Mouse (Mus musculus) megakaryocyte, embryonic 14.5 days (primary cell): ENCODE measurements around the gene Gm5930. TPM values are rescaled to one million over a fixed set of nuclear protein-coding genes. Genes with fewer than 3 reads are reported as not detected.
"Not testable (repeated sequence)": the region's sequence is repeated elsewhere in the genome, so short reads cannot be mapped to it uniquely, and the experiment has no call there.

Source experiments
- H3K27me3 ChIP-seq: replicated peaks from 2 replicates; pipeline ENCODE3; 2012; ENCODE audit warnings: inconsistent platforms
- H3K36me3 ChIP-seq: replicated peaks from 2 replicates; pipeline ENCODE3; 2012; ENCODE audit warnings: low read length, inconsistent platforms, mixed read lengths
- H3K4me1 ChIP-seq: 2 replicates; pipeline ENCODE4 v1.6.1; 2012; ENCODE audit warnings: inconsistent platforms
- H3K4me3 ChIP-seq: replicated peaks from 2 replicates; pipeline ENCODE3; 2012; ENCODE audit warnings: moderate library complexity, mild to moderate bottlenecking, inconsistent platforms
- H3K9me3 ChIP-seq: 2 replicates; pipeline ENCODE4 v1.6.1; 2012; ENCODE audit warnings: inconsistent platforms
- polyA plus RNA-seq: library from polyadenylated mRNA; stranded (reverse); fragments of >175 nt; gene quantifications from 2 replicates; pipeline ENCODE4 v1.2.3, GENCODE M21; 2012; ENCODE audit warnings: low replicate concordance; ENCODE audit not compliant: insufficient read depth

The Gm5930 gene
- polyA plus RNA-seq: not detected in 2 replicates

DNA sequence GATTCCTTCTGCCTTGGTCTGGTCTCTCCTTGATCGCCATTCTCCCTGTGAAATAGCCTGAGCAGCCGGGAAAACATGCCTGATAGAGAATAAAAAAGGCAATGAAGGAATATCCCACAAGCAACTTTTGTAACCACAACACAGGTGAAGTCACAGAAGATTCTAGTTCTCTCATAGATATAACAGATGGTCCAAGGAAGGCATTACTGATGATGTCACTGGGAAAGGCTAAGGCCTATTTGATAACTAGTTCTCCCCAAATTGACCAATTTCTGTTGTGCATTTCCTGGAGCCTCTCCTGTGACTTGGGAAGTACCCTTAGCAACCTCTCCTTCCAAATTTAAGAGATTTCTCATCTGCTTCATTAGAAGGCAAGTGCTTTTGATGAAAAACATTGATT lies at the start of gene Gm5930:
Gm5930 (minus strand) TSS at position 101 of the 400 bp plus-strand sequence.
- not testable (repeated sequence) for H3K9me3 ChIP-seq, H3K27me3 ChIP-seq, H3K4me3 ChIP-seq

DNA sequence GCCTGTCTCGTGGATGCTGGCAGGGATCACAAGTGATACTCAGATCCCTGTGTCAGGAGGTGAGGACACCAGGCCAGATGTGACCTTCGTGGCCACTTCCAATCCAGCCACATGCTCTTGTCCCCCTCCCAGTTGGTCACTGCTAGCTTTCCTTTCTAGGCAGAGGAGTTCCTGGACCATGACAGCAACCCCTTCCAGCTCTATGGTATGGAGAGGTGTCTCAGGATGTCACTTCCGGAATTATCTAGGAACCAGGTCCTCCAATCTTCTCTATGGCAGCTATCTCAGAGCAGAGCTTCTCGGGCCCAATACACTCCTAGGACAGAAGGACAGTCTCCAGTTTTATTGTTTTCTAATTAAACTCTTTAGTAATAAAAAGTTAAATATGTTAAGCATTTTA lies 45.8 kb upstream of the Gm5930 start:
- not testable (repeated sequence) for H3K4me3 ChIP-seq, H3K4me1 ChIP-seq, H3K36me3 ChIP-seq, H3K27me3 ChIP-seq, H3K9me3 ChIP-seq

More for the DNA sequence above, at the start of gene Gm5930:
- H3K4me1 ChIP-seq, H3K36me3 ChIP-seq: not testable (repeated sequence)

DNA sequence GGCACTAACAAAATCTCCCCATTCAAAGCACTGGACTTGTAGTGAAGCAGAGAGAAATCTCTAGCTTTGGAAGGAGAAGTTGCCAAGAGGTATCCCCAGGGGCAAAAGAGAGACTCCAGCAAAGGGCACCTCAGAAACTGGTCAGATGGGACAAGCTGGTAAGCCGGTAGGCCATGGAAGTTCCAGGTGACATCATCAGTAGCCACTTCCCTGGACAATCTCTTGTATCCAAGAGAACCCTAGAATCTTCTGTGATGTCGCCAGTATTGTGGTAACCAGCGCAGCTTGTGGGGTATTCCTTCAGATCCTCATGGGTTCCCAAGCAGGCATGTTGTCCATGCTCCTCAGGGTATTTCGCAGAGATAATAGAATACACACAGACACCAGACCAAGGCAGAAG lies 26.7 kb upstream of the Gm5930 start, which contains the start of gene Gm8229:
Gm8229 (plus strand) TSS at position 301 of the 400 bp plus-strand sequence.
- not testable (repeated sequence) for H3K36me3 ChIP-seq, H3K27me3 ChIP-seq, H3K4me1 ChIP-seq, H3K9me3 ChIP-seq, H3K4me3 ChIP-seq

DNA sequence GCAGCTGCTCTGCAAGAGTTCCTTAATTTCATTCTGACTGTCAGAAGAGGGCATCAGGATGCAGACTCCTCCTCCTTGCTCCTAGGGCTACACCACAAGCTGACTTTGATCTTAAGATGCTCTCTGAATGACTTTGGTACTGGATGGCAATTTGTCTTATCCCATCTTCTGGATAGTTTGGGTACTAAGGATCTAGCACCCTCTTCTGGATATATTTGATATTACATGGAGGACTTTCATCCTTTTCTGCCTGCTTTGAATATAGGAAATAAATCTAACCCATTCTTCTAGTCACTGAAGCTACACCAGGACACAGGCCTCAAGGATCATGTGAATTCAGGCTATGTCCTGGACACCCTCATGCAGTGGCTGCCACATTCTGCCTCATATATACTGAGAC lies 23.9 kb upstream of the Gm5930 start:
- H3K36me3 ChIP-seq, H3K4me3 ChIP-seq, H3K4me1 ChIP-seq, H3K9me3 ChIP-seq, H3K27me3 ChIP-seq: not testable (repeated sequence)

DNA sequence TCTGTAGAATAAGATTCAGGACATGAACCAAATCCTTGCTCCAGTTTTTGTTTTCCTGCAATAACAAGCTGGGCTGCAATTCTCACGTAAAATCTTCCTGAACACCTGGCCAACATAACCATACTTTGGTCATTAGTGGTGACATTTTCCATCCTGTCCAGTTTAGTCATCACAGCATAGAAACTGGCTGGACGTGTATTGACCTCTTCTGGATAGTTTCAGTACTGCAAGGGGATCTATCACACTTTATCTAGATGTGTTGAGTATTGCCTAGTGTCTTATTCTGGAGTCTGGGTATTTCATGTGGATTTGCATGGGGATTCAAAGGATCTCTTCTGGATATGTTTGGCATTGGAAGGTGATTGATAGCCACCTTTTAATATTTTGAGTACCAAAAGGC lies 23.0 kb upstream of the Gm5930 start:
- H3K4me3 ChIP-seq, H3K36me3 ChIP-seq, H3K9me3 ChIP-seq, H3K4me1 ChIP-seq, H3K27me3 ChIP-seq: not testable (repeated sequence)

DNA sequence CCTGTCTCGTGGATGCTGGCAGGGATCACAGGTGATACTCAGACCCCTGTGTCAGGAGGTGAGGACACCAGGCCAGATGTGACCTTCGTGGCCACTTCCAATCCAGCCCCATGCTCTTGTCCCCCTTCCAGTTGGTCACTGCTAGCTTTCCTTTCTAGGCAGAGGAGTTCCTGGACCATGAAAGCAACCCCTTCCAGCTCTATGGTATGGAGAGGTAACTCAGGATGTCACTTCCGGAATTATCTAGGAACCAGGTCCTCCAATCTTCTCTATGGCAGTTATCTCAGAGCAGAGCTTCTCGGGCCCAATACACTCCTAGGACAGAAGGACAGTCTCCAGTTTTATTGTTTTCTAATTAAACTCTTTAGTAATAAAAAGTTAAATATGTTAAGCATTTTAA lies 26.3 kb downstream of the Gm5930 start:
- not testable (repeated sequence) for H3K4me1 ChIP-seq, H3K36me3 ChIP-seq

DNA sequence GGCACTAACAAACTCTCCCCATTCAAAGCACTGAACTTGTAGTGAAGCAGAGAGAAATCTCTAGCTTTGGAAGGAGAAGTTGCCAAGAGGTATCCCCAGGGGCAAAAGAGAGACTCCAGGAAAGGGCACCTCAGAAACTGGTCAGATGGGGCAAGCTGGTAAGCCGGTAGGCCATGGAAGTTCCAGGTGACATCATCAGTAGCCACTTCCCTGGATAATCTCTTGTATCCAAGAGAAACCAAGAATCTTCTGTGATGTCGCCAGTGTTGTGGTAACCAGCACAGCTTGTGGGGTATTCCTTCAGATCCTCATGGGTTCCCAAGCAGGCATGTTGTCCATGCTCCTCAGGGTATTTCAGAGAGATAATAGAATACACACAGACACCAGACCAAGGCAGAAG lies 53.1 kb downstream of the Gm5930 start, which contains the start of gene Gm8220:
Gm8220 (plus strand) TSS at position 301 of the 400 bp plus-strand sequence.
- not testable (repeated sequence) for H3K4me1 ChIP-seq, H3K9me3 ChIP-seq, H3K4me3 ChIP-seq, H3K27me3 ChIP-seq, H3K36me3 ChIP-seq

More for the DNA sequence above, 26.3 kb downstream of the Gm5930 start:
- not testable (repeated sequence) for H3K27me3 ChIP-seq, H3K9me3 ChIP-seq, H3K4me3 ChIP-seq

Other genes starting within 250 kb of the Gm5930 start
- gene Ear2, start 235.9 kb downstream of the Gm5930 start, polyA plus RNA-seq: not detected in 2 replicates
- gene Gm3327, start 214.7 kb downstream of the Gm5930 start, polyA plus RNA-seq: not detected in 2 replicates
- gene Gm8212, start 140.9 kb downstream of the Gm5930 start, polyA plus RNA-seq: not detected in 2 replicates
- not detected in 2 replicates for gene 4930503E14Rik, start 125.3 kb downstream of the Gm5930 start, polyA plus RNA-seq
- gene Gm8220, start 53.0 kb downstream of the Gm5930 start, polyA plus RNA-seq: not detected in 2 replicates
- not detected in 2 replicates for gene Gm8229, start 26.8 kb upstream of the Gm5930 start, polyA plus RNA-seq
- gene Gm3371, start 72.1 kb upstream of the Gm5930 start, polyA plus RNA-seq: not detected in 2 replicates
- gene Gm8232, start 95.1 kb upstream of the Gm5930 start, polyA plus RNA-seq: not detected in 2 replicates
- not detected in 2 replicates for gene BC061237, start 153.9 kb upstream of the Gm5930 start, polyA plus RNA-seq
- not detected in 2 replicates for gene Gm17093, start 179.7 kb upstream of the Gm5930 start, polyA plus RNA-seq
- gene Gm8247, start 244.6 kb upstream of the Gm5930 start, polyA plus RNA-seq: not detected in 2 replicates